Mouse (Mus musculus): ENCODE measurements around the gene Ralgps1. TPM values are rescaled to one million over a fixed set of nuclear protein-coding genes. Genes with fewer than 3 reads are reported as not detected.

Ralgps1 gene
- polyA plus RNA-seq, 1 experiment from 2014 or later = 7.9 TPM

GRCm38 (mm10) chr2:33221339-33221900, 149.9 kb downstream of the Ralgps1 start:
- Histone ChIP-seq H3K27me3 (ENCODE audit: control insufficient read depth, insufficient read depth, low read length) (no peaks in the 10 kb centered on the region), H3K9ac (ENCODE audit: low read depth, low read length) (no peak overlapping the region), H3K9me3 (ENCODE audit: control insufficient read depth, low read length) (no peaks in the 10 kb centered on the region), H3K36me3 (ENCODE audit: control insufficient read depth, insufficient read depth, low read length) (peaks cover 3% of the 10 kb centered on the region; the same call in 1 of the 2 replicates), H3K4me2 (replicated peaks; ENCODE audit: low read depth, low read length) (no peak overlapping the region), H3K4me1 (ENCODE audit: control insufficient read depth, insufficient read depth, low read length) (peaks cover 28% of the 10 kb centered on the region), H3K4me3 (ENCODE audit: low read length) (no peak overlapping the region), H3K27ac (ENCODE audit: low read depth, low read length) (no peak overlapping the region)
- WGBS = 76% methylated on average over 11 of the region's 11 CpGs
- no peak for ATAC-seq (ENCODE audit: low FRiP score, low TSS enrichment)

GRCm38 (mm10) chr2:33220674-33221338, 150.5 kb downstream of the Ralgps1 start:
- H3K4me1 ChIP-seq (ENCODE audit: control insufficient read depth, insufficient read depth, low read length) = peaks cover 28% of the 10 kb centered on the region
- H3K4me3 ChIP-seq (ENCODE audit: low read length) = no peak overlapping the region
- H3K9ac ChIP-seq (ENCODE audit: low read depth, low read length) = no peak overlapping the region
- ATAC-seq (ENCODE audit: low FRiP score, low TSS enrichment) = no peak
- H3K36me3 ChIP-seq (ENCODE audit: control insufficient read depth, insufficient read depth, low read length) = peaks cover 3% of the 10 kb centered on the region; the same call in 1 of the 2 replicates
- H3K4me2 ChIP-seq (replicated peaks; ENCODE audit: low read depth, low read length) = no peak overlapping the region
- H3K9me3 ChIP-seq (ENCODE audit: control insufficient read depth, low read length) = no peaks in the 10 kb centered on the region
- H3K27ac ChIP-seq (ENCODE audit: low read depth, low read length) = no peak overlapping the region
- no peaks in the 10 kb centered on the region for H3K27me3 ChIP-seq (ENCODE audit: control insufficient read depth, insufficient read depth, low read length)
- WGBS = 69% methylated on average over 10 of the region's 10 CpGs

DNA sequence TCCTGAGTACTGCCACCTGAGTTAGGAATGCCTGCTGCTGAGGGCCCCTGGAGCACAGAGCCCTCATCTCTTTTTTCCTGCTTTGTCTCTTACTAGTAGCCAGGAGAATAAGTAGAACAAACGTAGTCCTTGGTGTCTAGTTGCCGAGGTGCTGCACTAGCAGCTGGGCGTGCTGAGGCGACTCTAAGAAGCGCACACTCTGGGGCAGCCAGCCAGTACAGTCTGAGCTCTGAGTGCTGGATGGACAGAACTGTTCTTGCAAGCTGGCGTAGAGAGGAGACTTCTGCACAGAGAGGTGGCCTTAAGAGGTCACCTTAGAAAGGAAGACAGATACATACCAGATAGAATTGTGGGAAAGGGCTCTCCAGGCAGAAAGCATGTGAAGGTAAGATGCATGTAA, 151.0 kb downstream of the Ralgps1 start:
- no peaks in the 10 kb centered on the region for H3K27me3 ChIP-seq (ENCODE audit: control insufficient read depth, insufficient read depth, low read length)
- no peak overlapping the region for H3K4me3 ChIP-seq (ENCODE audit: low read length)
- no peak overlapping the region for H3K27ac ChIP-seq (ENCODE audit: low read depth, low read length)
- no peak for ATAC-seq (ENCODE audit: low FRiP score, low TSS enrichment)
- no peak overlapping the region for H3K4me2 ChIP-seq (replicated peaks; ENCODE audit: low read depth, low read length)
- no peak overlapping the region for H3K9ac ChIP-seq (ENCODE audit: low read depth, low read length)
- no peaks in the 10 kb centered on the region for H3K9me3 ChIP-seq (ENCODE audit: control insufficient read depth, low read length)
- peaks cover 3% of the 10 kb centered on the region; the same call in 1 of the 2 replicates for H3K36me3 ChIP-seq (ENCODE audit: control insufficient read depth, insufficient read depth, low read length)
- H3K4me1 ChIP-seq (ENCODE audit: control insufficient read depth, insufficient read depth, low read length) = peaks cover 33% of the 10 kb centered on the region
- WGBS = 80% methylated on average over 6 of the region's 6 CpGs

GRCm38 (mm10) chr2:33219637-33220036, 151.6 kb downstream of the Ralgps1 start:
- Histone ChIP-seq H3K36me3 (ENCODE audit: control insufficient read depth, insufficient read depth, low read length) (peaks cover 3% of the 10 kb centered on the region; the same call in 1 of the 2 replicates), H3K4me2 (replicated peaks; ENCODE audit: low read depth, low read length) (no peak overlapping the region), H3K4me3 (ENCODE audit: low read length) (no peak overlapping the region), H3K4me1 (ENCODE audit: control insufficient read depth, insufficient read depth, low read length) (peaks cover 37% of the 10 kb centered on the region), H3K27ac (ENCODE audit: low read depth, low read length) (no peak overlapping the region), H3K9me3 (ENCODE audit: control insufficient read depth, low read length) (no peaks in the 10 kb centered on the region), H3K27me3 (ENCODE audit: control insufficient read depth, insufficient read depth, low read length) (no peaks in the 10 kb centered on the region), H3K9ac (ENCODE audit: low read depth, low read length) (no peak overlapping the region)
- WGBS = 81% methylated on average over 4 of the region's 4 CpGs
- no peak for ATAC-seq (ENCODE audit: low FRiP score, low TSS enrichment)

DNA sequence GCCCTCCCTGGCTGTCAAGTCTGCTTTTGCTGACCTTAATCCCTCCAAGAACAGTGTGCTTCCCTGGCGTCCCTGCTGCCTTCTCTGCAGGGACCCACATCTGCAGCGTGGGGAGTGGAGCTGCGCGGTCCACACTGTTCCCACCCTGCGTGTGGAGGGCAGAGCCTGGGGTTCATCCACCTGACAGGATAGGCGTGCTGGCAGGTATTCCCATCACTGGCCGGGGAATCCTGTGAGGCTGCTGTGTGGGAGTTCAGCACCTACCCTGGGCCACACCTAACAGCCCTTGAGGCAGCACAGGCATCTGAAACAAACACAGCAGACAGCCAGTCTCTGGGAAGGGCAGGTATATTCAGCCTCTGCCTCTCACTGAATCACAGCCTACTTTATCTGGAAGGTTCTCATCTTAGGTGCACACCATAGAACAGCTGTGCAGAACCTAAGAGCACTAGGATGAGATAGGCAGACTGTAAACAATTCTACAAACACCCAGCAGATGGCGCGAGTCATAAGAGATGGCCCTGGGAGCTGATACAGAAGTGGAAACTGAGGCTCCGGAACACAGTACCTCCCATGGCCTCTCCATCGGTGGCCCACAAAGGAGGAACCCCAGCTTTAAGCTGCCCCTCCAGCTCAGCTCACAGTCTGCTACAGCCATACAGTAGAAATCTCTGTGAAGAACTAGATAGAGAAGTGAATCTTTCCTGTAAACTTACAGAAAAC, 152.2 kb downstream of the Ralgps1 start:
- Histone ChIP-seq H3K9ac (ENCODE audit: low read depth, low read length) (no peak overlapping the region), H3K4me2 (replicated peaks; ENCODE audit: low read depth, low read length) (no peak overlapping the region), H3K4me1 (ENCODE audit: control insufficient read depth, insufficient read depth, low read length) (peaks cover 33% of the 10 kb centered on the region), H3K9me3 (ENCODE audit: control insufficient read depth, low read length) (no peaks in the 10 kb centered on the region), H3K27me3 (ENCODE audit: control insufficient read depth, insufficient read depth, low read length) (no peaks in the 10 kb centered on the region), H3K4me3 (ENCODE audit: low read length) (no peak overlapping the region), H3K27ac (ENCODE audit: low read depth, low read length) (no peak overlapping the region), H3K36me3 (ENCODE audit: control insufficient read depth, insufficient read depth, low read length) (peaks cover 3% of the 10 kb centered on the region; the same call in 1 of the 2 replicates)
- 69% methylated on average over 11 of the region's 11 CpGs for WGBS
- no peak for ATAC-seq (ENCODE audit: low FRiP score, low TSS enrichment)

DNA sequence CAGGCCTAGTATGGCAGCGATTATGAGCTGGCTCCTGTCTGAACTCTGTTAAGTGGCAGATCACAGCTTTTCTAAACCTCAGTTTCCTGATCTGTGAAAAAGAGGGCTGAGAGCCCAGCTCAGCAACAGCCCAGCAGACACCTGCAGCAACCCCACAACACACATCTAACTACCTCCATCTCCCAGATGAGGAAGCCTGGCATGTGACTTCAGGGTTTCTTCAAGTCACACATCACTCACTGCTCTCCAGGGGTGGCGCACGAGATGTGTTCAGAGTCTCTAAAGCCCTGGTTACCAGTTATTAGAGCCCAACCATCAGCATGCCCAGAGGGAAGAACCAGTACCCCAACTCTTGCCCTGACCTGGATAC, 153.9 kb downstream of the Ralgps1 start:
- WGBS = 69% methylated on average over 3 of the region's 3 CpGs
- no peak overlapping the region for H3K27ac ChIP-seq (ENCODE audit: low read depth, low read length)
- H3K27me3 ChIP-seq (ENCODE audit: control insufficient read depth, insufficient read depth, low read length) = no peaks in the 10 kb centered on the region
- H3K9me3 ChIP-seq (ENCODE audit: control insufficient read depth, low read length) = no peaks in the 10 kb centered on the region
- ATAC-seq (ENCODE audit: low FRiP score, low TSS enrichment) = no peak
- H3K36me3 ChIP-seq (ENCODE audit: control insufficient read depth, insufficient read depth, low read length) = peaks cover 3% of the 10 kb centered on the region; the same call in 1 of the 2 replicates
- peak overlapping the region; percentile 84 for H3K4me2 ChIP-seq (replicated peaks; ENCODE audit: low read depth, low read length)
- peak overlapping the region; percentile 59; the same call in 1 of the 2 replicates for H3K9ac ChIP-seq (ENCODE audit: low read depth, low read length)
- H3K4me3 ChIP-seq (ENCODE audit: low read length) = peak overlapping the region; percentile 48; the same call in 1 of the 2 replicates
- peaks cover 32% of the 10 kb centered on the region for H3K4me1 ChIP-seq (ENCODE audit: control insufficient read depth, insufficient read depth, low read length)

DNA sequence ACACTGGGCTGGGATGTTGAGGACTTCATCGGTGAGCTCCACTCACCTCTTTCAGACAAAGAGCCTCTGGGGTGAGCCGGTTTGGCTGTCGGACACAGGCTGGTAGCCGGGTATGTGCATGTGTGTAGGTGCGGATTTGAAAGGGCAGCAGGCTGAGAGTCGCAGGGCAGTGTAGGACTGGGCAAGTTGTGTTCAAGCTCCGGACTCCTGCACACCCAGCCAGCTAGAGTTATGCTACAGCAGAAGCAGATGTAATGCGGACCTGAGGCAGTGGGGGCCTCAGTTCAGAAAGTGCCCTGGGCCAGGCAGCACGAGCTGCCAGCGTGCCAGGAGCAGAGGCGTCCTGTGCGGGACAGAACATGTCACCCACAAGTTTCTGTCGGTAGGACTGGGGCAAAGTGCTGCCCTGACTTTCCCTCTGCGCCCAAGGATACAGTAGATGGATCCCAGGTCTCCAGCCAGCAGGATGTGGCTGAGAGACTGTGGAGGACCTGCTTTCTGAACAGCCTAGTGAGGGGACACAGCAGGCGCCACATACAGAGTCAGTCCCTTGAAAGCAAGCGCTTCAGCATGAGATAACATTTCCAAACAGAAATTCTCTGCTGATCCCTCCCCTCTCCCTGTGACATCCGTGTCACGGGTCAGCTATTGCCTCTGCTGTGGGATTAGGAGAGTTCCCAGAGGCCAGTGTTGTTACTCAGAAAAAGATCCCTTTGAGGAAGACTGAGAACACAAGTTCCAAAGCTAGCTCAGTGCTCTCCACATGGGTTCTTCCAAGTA, 154.5 kb downstream of the Ralgps1 start:
- H3K27ac ChIP-seq (ENCODE audit: low read depth, low read length) = peak overlapping the region; percentile 88
- no peaks in the 10 kb centered on the region; the same call in 1 of the 2 replicates for H3K36me3 ChIP-seq (ENCODE audit: control insufficient read depth, insufficient read depth, low read length)
- H3K4me3 ChIP-seq (ENCODE audit: low read length) = peak overlapping the region; percentile 48
- H3K4me1 ChIP-seq (ENCODE audit: control insufficient read depth, insufficient read depth, low read length) = peaks cover 32% of the 10 kb centered on the region
- peak overlapping the region; percentile 59 for H3K9ac ChIP-seq (ENCODE audit: low read depth, low read length)
- no peak for ATAC-seq (ENCODE audit: low FRiP score, low TSS enrichment)
- peak overlapping the region; percentile 84 for H3K4me2 ChIP-seq (replicated peaks; ENCODE audit: low read depth, low read length)
- H3K27me3 ChIP-seq (ENCODE audit: control insufficient read depth, insufficient read depth, low read length) = no peaks in the 10 kb centered on the region
- WGBS = 10% methylated on average over 18 of the region's 18 CpGs
- H3K9me3 ChIP-seq (ENCODE audit: control insufficient read depth, low read length) = no peaks in the 10 kb centered on the region

GRCm38 (mm10) chr2:33215700-33216509, 155.4 kb downstream of the Ralgps1 start, which contains the start of gene Angptl2:
TSS of gene Angptl2 (plus strand) at chr2:33216069.
- Histone ChIP-seq H3K9me3 (ENCODE audit: control insufficient read depth, low read length) (no peaks in the 10 kb centered on the region), H3K27ac (ENCODE audit: low read depth, low read length) (peak within 1 kb of the TSS; percentile 88), H3K4me3 (ENCODE audit: low read length) (peak within 1 kb of the TSS; percentile 48), H3K36me3 (ENCODE audit: control insufficient read depth, insufficient read depth, low read length) (no peaks in the 10 kb centered on the region), H3K27me3 (ENCODE audit: control insufficient read depth, insufficient read depth, low read length) (no peaks in the 10 kb centered on the region), H3K9ac (ENCODE audit: low read depth, low read length) (peak within 1 kb of the TSS; percentile 59), H3K4me2 (replicated peaks; ENCODE audit: low read depth, low read length) (peak within 1 kb of the TSS; percentile 84), H3K4me1 (ENCODE audit: control insufficient read depth, insufficient read depth, low read length) (peaks cover 29% of the 10 kb centered on the region)
- WGBS = 1% methylated on average over 22 of the region's 22 CpGs
- peak; percentile 97 for ATAC-seq (ENCODE audit: low FRiP score, low TSS enrichment)
